Mouse (Mus musculus) sigmoid colon, adult 10 weeks (tissue): ENCODE data around the gene Tas2r117. TPM values are rescaled to one million over a fixed set of nuclear protein-coding genes. Genes with fewer than 3 reads are reported as not detected.

ENCODE experiments used
- polyA plus RNA-seq: library from polyadenylated mRNA; stranded (reverse); fragments of 350-450 nt; fragmentation: Illumina TruSeq; extraction: RNeasy Lipid Tissue Mini Kit (QIAGEN cat#74804); gene quantifications from one replicate; pipeline ENCODE4 v1.2.3, GENCODE M21; 2014; ENCODE audit warnings: low read depth, low replicate concordance

The Tas2r117 gene
- not detected for polyA plus RNA-seq

GRCm38 (mm10) chr6:132802518-132802917 is at the start of gene Tas2r117:
Tas2r117 (plus strand) TSS chr6:132802818.

DNA sequence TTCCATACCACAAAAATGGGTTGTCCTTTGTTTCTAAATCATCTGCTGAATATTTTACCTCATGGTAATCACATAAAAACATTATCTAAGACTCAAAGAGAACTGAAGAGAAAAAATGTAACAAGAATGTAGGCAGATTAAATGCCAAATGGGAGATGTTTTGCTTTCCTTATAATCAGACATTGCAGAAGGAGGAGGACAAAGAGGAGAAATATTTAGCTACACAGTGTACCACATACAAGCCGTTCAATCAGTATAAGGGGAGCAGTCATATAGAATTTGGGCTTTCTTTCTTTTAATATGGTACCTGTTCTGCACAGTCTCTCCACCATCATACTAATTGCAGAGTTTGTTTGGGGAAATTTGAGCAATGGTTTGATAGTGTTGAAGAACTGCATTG is 48.2 kb upstream of the Tas2r117 start, which contains the start of gene Tas2r124:
Gene Tas2r124 (plus strand): TSS at position 301 of the 400 bp plus-strand sequence.

GRCm38 (mm10) chr6:132761831-132762230 is 40.8 kb upstream of the Tas2r117 start, which contains the start of gene Tas2r102:
Tas2r102 (plus strand) TSS chr6:132762131.

DNA sequence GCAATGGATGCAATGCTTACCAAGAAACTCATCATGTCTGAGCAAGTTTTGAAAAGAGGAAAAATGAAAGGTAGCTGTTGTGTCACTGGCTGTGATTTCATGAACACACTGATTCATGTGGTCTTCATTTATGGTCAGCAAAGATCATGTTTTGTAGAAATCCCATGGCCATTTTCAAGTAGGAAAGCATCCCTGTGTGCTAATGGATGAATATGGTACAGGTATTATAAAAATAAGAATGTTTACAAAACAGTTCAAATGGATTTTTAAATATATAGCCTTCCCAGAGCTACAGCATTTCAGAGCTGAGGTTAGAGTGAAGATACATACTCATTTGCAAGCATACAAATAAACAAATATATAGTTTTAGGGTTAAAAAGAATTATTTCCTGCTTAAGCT is 24.6 kb upstream of the Tas2r117 start, which contains the start of gene Tas2r136:
Gene Tas2r136 (minus strand): TSS at position 101 of the 400 bp plus-strand sequence.

GRCm38 (mm10) chr6:132846842-132847241 is 44.2 kb downstream of the Tas2r117 start, which contains the start of gene Tas2r123:
Tas2r123 (plus strand) TSS chr6:132847142.

Other genes starting within 250 kb of the Tas2r117 start
- gene Prh1, start 233.0 kb upstream of the Tas2r117 start, polyA plus RNA-seq = not detected
- gene Prp2, start 206.9 kb upstream of the Tas2r117 start, polyA plus RNA-seq = not detected
- gene A630073D07Rik, start 151.3 kb upstream of the Tas2r117 start, polyA plus RNA-seq = not detected
- gene Tas2r120, start 145.9 kb upstream of the Tas2r117 start, polyA plus RNA-seq = not detected
- gene Tas2r121, start 101.8 kb upstream of the Tas2r117 start, polyA plus RNA-seq = not detected
- gene Tas2r122, start 90.9 kb upstream of the Tas2r117 start, polyA plus RNA-seq = not detected
- not detected for gene Tas2r115, start 64.8 kb upstream of the Tas2r117 start, polyA plus RNA-seq
- gene Tas2r124, start 48.1 kb upstream of the Tas2r117 start, polyA plus RNA-seq = not detected
- gene Tas2r102, start 40.7 kb upstream of the Tas2r117 start, polyA plus RNA-seq = not detected
- not detected for gene Tas2r136, start 24.7 kb upstream of the Tas2r117 start, polyA plus RNA-seq
- gene Tas2r123, start 44.3 kb downstream of the Tas2r117 start, polyA plus RNA-seq = not detected
- gene Tas2r116, start 52.6 kb downstream of the Tas2r117 start, polyA plus RNA-seq = not detected
- gene Tas2r110, start 65.2 kb downstream of the Tas2r117 start, polyA plus RNA-seq = not detected
- gene Tas2r113, start 90.2 kb downstream of the Tas2r117 start, polyA plus RNA-seq = not detected
- gene Tas2r125, start 106.8 kb downstream of the Tas2r117 start, polyA plus RNA-seq = not detected
- not detected for gene Tas2r129, start 148.3 kb downstream of the Tas2r117 start, polyA plus RNA-seq
- gene Tas2r131, start 155.1 kb downstream of the Tas2r117 start, polyA plus RNA-seq = not detected
- gene Tas2r109, start 178.1 kb downstream of the Tas2r117 start, polyA plus RNA-seq = not detected
- not detected for gene Tas2r103, start 234.3 kb downstream of the Tas2r117 start, polyA plus RNA-seq